Mouse (Mus musculus) MEL (cell line): ENCODE results near the gene Rassf1. TPM values are rescaled to one million over a fixed set of nuclear protein-coding genes. Genes with fewer than 3 reads are reported as not detected.

Experiments used
- DNase-seq: peaks from one replicate; pipeline ENCODE4 v3.0.0; 2011; ENCODE audit warnings: low read depth, low spot score
- H3K27ac ChIP-seq: 2 replicates; pipeline ENCODE4 v1.5.1; 2012; ENCODE audit warnings: low read depth, mild to moderate bottlenecking, control low read depth, low read length, moderate library complexity; ENCODE audit not compliant: control insufficient read depth
- H3K27me3 ChIP-seq, 2 experiments: fragments of 150-350 bp in 1 of 2; sonication (generic) in 1 of 2; 2 replicates each; pipeline ENCODE4 v1.6.1; 2012; ENCODE audit warnings: low read length in 2 of 2, mild to moderate bottlenecking in 2 of 2, improper control_type of control experiment in 1 of 2, moderate library complexity in 1 of 2; ENCODE audit not compliant: insufficient read depth in 2 of 2, control insufficient read depth in 1 of 2
- H3K36me3 ChIP-seq, 2 experiments: 2 replicates each; pipeline ENCODE4 v1.6.1; 2012 to 2014; ENCODE audit warnings: low read length in 2 of 2, improper control_type of control experiment in 1 of 2, inconsistent platforms in 1 of 2, mild to moderate bottlenecking in 1 of 2; ENCODE audit not compliant: insufficient read depth in 2 of 2, control insufficient read depth in 1 of 2
- H3K4me1 ChIP-seq, 2 experiments: fragments of 150-350 bp in 1 of 2; sonication (generic) in 1 of 2; 2 replicates each; pipeline ENCODE4 v1.6.1; 2012; ENCODE audit warnings: low read length in 2 of 2, improper control_type of control experiment in 1 of 2, mild to moderate bottlenecking in 1 of 2; ENCODE audit not compliant: insufficient read depth in 2 of 2, control insufficient read depth in 1 of 2
- H3K4me3 ChIP-seq, 2 experiments: fragments of 150-350 bp in 1 of 2; sonication (generic) in 1 of 2; 2 replicates each; pipeline ENCODE4 v1.5.1; 2012; ENCODE audit warnings: low read depth in 2 of 2, low read length in 2 of 2, mild to moderate bottlenecking in 2 of 2, moderate library complexity in 2 of 2, control low read depth in 1 of 2, improper control_type of control experiment in 1 of 2; ENCODE audit not compliant: control insufficient read depth in 1 of 2, insufficient read depth in 1 of 2
- H3K79me2 ChIP-seq: 2 replicates; pipeline ENCODE4 v1.6.1; 2012; ENCODE audit warnings: mild to moderate bottlenecking, low read length, moderate library complexity; ENCODE audit not compliant: control insufficient read depth, poor library complexity, insufficient read depth
- H3K9ac ChIP-seq: 2 replicates; pipeline ENCODE4 v1.6.1; 2012; ENCODE audit warnings: low read depth, mild to moderate bottlenecking, control low read depth, low read length, moderate library complexity; ENCODE audit not compliant: control insufficient read depth, poor library complexity, severe bottlenecking
- H3K9me3 ChIP-seq: fragments of 150-350 bp; sonication (generic); replicated peaks from 2 replicates; pipeline ENCODE4 v1.6.1; 2012; ENCODE audit warnings: mild to moderate bottlenecking, low read length, improper control_type of control experiment, moderate library complexity; ENCODE audit not compliant: insufficient read depth
- BHLHE40 ChIP-seq: IDR thresholded peaks from 2 replicates; pipeline ENCODE4 v1.6.1; 2012; ENCODE audit warnings: low read depth, mild to moderate bottlenecking, inconsistent platforms, low read length, improper control_type of control experiment, borderline replicate concordance
- CHD1 ChIP-seq: IDR thresholded peaks from 2 replicates; pipeline ENCODE4 v1.6.1; 2012; ENCODE audit warnings: low read depth, mild to moderate bottlenecking, inconsistent platforms, low read length, improper control_type of control experiment
- CTCF ChIP-seq, 3 experiments: IDR thresholded peaks in 2 of 3; conservative IDR thresholded peaks in 1 of 3; 2 replicates each; pipeline ENCODE4 v1.5.1; 2011 to 2012; ENCODE audit warnings: low read length in 3 of 3, low read depth in 2 of 3, mild to moderate bottlenecking in 2 of 3, improper control_type of control experiment in 1 of 3, inconsistent platforms in 1 of 3, mixed read lengths in 1 of 3, moderate library complexity in 1 of 3; ENCODE audit not compliant: control insufficient read depth in 1 of 3, insufficient read depth in 1 of 3, poor library complexity in 1 of 3, severe bottlenecking in 1 of 3
- ETS1 ChIP-seq: IDR thresholded peaks from 2 replicates; pipeline ENCODE4 v1.6.1; 2012; ENCODE audit warnings: low read depth, mild to moderate bottlenecking, inconsistent platforms, low read length, improper control_type of control experiment, moderate library complexity
- HCFC1 ChIP-seq: IDR thresholded peaks from 2 replicates; pipeline ENCODE4 v1.6.1; 2012; ENCODE audit warnings: low read depth, mild to moderate bottlenecking, inconsistent platforms, low read length, improper control_type of control experiment, moderate library complexity
- JUND ChIP-seq: IDR thresholded peaks from 2 replicates; pipeline ENCODE4 v1.6.1; 2011; ENCODE audit warnings: low read depth, mild to moderate bottlenecking, improper control_type of control experiment, low read length
- KAT2A ChIP-seq: conservative IDR thresholded peaks from 2 replicates; pipeline ENCODE4 v1.6.1; 2012; ENCODE audit warnings: low read depth, low read length, improper control_type of control experiment, inconsistent platforms
- MAX ChIP-seq: IDR thresholded peaks from 2 replicates; pipeline ENCODE4 v1.6.1; 2011; ENCODE audit warnings: low read length, improper control_type of control experiment
- MAZ ChIP-seq: IDR thresholded peaks from 2 replicates; pipeline ENCODE4 v1.6.1; 2012; ENCODE audit warnings: low read depth, mild to moderate bottlenecking, inconsistent platforms, low read length, improper control_type of control experiment
- MXI1 ChIP-seq: IDR thresholded peaks from 2 replicates; pipeline ENCODE4 v1.6.1; 2011; ENCODE audit warnings: mild to moderate bottlenecking, low read depth, low read length, improper control_type of control experiment
- MYB ChIP-seq: IDR thresholded peaks from 2 replicates; pipeline ENCODE4 v1.6.1; 2011; ENCODE audit warnings: mild to moderate bottlenecking, low read depth, low read length, improper control_type of control experiment
- MYC ChIP-seq: IDR thresholded peaks from 2 replicates; pipeline ENCODE4 v1.6.1; 2011; ENCODE audit warnings: low read depth, mild to moderate bottlenecking, low read length, improper control_type of control experiment, moderate library complexity
- NELFE ChIP-seq: IDR thresholded peaks from 2 replicates; pipeline ENCODE4 v1.6.1; 2011; ENCODE audit warnings: low read depth, low read length, improper control_type of control experiment
- NRF1 ChIP-seq: IDR thresholded peaks from 2 replicates; pipeline ENCODE4 v1.6.1; 2014; ENCODE audit warnings: low read depth, mild to moderate bottlenecking, inconsistent platforms, low read length, improper control_type of control experiment, moderate library complexity; ENCODE audit not compliant: poor library complexity, insufficient read depth, severe bottlenecking
- POLR2A ChIP-seq, 2 experiments: IDR thresholded peaks; 2 replicates each; pipeline ENCODE4 v1.6.1; 2011 to 2012; ENCODE audit warnings: low read length in 2 of 2, mild to moderate bottlenecking in 2 of 2, control low read depth in 1 of 2, improper control_type of control experiment in 1 of 2, low read depth in 1 of 2, moderate library complexity in 1 of 2; ENCODE audit not compliant: control insufficient read depth in 1 of 2, insufficient read depth in 1 of 2, poor library complexity in 1 of 2
- POLR2AphosphoS2 ChIP-seq: IDR thresholded peaks from 2 replicates; pipeline ENCODE4 v1.6.1; 2011; ENCODE audit warnings: low read length, improper control_type of control experiment
- TBP ChIP-seq: IDR thresholded peaks from 2 replicates; pipeline ENCODE4 v1.8.0; 2011; ENCODE audit warnings: low read depth, low read length, improper control_type of control experiment
- TCF12 ChIP-seq: IDR thresholded peaks from 2 replicates; pipeline ENCODE4 v1.6.1; 2014; ENCODE audit warnings: low read depth, mild to moderate bottlenecking, inconsistent platforms, low read length, improper control_type of control experiment, moderate library complexity
- UBTF ChIP-seq: IDR thresholded peaks from 2 replicates; pipeline ENCODE4 v1.6.1; 2012; ENCODE audit warnings: low read depth, mild to moderate bottlenecking, inconsistent platforms, low read length, improper control_type of control experiment, moderate library complexity, borderline replicate concordance; ENCODE audit not compliant: insufficient read depth
- USF1 ChIP-seq: IDR thresholded peaks from 2 replicates; pipeline ENCODE4 v1.6.1; 2014; ENCODE audit warnings: low read depth, mild to moderate bottlenecking, inconsistent platforms, low read length, improper control_type of control experiment, moderate library complexity
- ZC3H11A ChIP-seq: IDR thresholded peaks from 2 replicates; pipeline ENCODE4 v1.6.1; 2012; ENCODE audit warnings: low read depth, mild to moderate bottlenecking, inconsistent platforms, low read length, improper control_type of control experiment
- ZMIZ1 ChIP-seq: IDR thresholded peaks from 2 replicates; pipeline ENCODE4 v1.6.1; 2012; ENCODE audit warnings: low read depth, mild to moderate bottlenecking, inconsistent platforms, low read length, improper control_type of control experiment, moderate library complexity
- ZNF384 ChIP-seq: IDR thresholded peaks from 2 replicates; pipeline ENCODE4 v1.6.1; 2012; ENCODE audit warnings: low read depth, mild to moderate bottlenecking, inconsistent platforms, low read length, improper control_type of control experiment
- polyA plus RNA-seq, 2 experiments: library from polyadenylated mRNA; stranded (reverse) in 1 of 2; unstranded in 1 of 2; fragments of >175 nt in 1 of 2; fragments of >200 nt in 1 of 2; gene quantifications; 2 replicates each; pipeline versions ENCODE4 v1.2.1 to v1.2.4; 2012; ENCODE audit warnings: low replicate concordance in 2 of 2, low read depth in 1 of 2; ENCODE audit not compliant: insufficient read length in 2 of 2, insufficient read depth in 1 of 2, missing spikeins in 1 of 2
- total RNA-seq: library from RNA; depleted of rRNA; stranded (reverse); fragments of 300-350 nt; gene quantifications from 2 replicates; pipeline ENCODE4 v1.2.3, GENCODE M21; 2012

Gene Rassf1
- total and polyA plus RNA-seq, 3 experiments = 48.0 to 56.9 TPM; not detected in 1

GRCm38 (mm10) chr9:107569270-107569669, 17.9 kb downstream of the Rassf1 start:
- Histone ChIP-seq H3K9me3 (no peaks in the 10 kb centered on the region), H3K4me3 (peak overlapping the region; percentile 72 to 76), H3K4me1 (peaks cover 9 to 44% of the 10 kb centered on the region in 2 experiments), H3K27ac (peak overlapping the region; percentile 56), H3K9ac (peak overlapping the region; percentile 77), H3K36me3 (peaks cover 0 to 28% of the 10 kb centered on the region in 2 experiments; a peak in 2 of 4 replicates), H3K79me2 (peaks cover 14% of the 10 kb centered on the region), H3K27me3 (no peaks in the 10 kb centered on the region)
- peak; percentile 69 for DNase-seq
- TF ChIP-seq MAX (peak; percentile 75; the same call in 1 of the 2 replicates), MAZ (peak; percentile 73; the same call in 1 of the 2 replicates), POLR2AphosphoS2 (0 out of 2 replicates have a peak, but pooled peaks have one; percentile 16), MXI1 (peak; percentile 96), KAT2A (no peak), CTCF (IDR thresholded peaks at IDR 0.05 in 2 of 3, conservative IDR thresholded peaks at IDR 0.05 in 1 of 3; ENCODE audit: control insufficient read depth in 1 of 3, insufficient read depth in 1 of 3, low read depth in 2 of 3, low read length in 3 of 3, poor library complexity in 1 of 3, severe bottlenecking in 1 of 3) (no peak), BHLHE40 (peak; percentile 88), UBTF (0 out of 2 replicates have a peak, but pooled peaks have one; percentile 74), ETS1 (0 out of 2 replicates have a peak, but pooled peaks have one; percentile 20), TCF12 (0 out of 2 replicates have a peak, but pooled peaks have one; percentile 18), USF1 (peak; percentile 68), POLR2A (IDR thresholded peaks at IDR 0.05; ENCODE audit: control insufficient read depth in 1 of 2, insufficient read depth in 1 of 2, low read depth in 1 of 2, low read length in 2 of 2, poor library complexity in 1 of 2) (peak in 1 of 2 experiments; percentile 33; a peak in 1 of 4 replicates), MYC (0 out of 2 replicates have a peak, but pooled peaks have one; percentile 43), CHD1 (no peak), NELFE (peak; percentile 43; the same call in 1 of the 2 replicates), HCFC1 (no peak)

GRCm38 (mm10) chr9:107570016-107570415, 18.7 kb downstream of the Rassf1 start:
- H3K36me3 ChIP-seq = peaks cover 0 to 28% of the 10 kb centered on the region in 2 experiments; a peak in 2 of 4 replicates
- peak overlapping the region; percentile 72 to 76 for H3K4me3 ChIP-seq
- peak overlapping the region; percentile 58 for H3K27ac ChIP-seq
- peaks cover 9 to 43% of the 10 kb centered on the region in 2 experiments for H3K4me1 ChIP-seq
- DNase-seq = no peak
- no peaks in the 10 kb centered on the region for H3K27me3 ChIP-seq
- H3K9ac ChIP-seq = peak overlapping the region; percentile 77
- H3K79me2 ChIP-seq = peaks cover 14% of the 10 kb centered on the region
- TF ChIP-seq CTCF (IDR thresholded peaks at IDR 0.05 in 2 of 3, conservative IDR thresholded peaks at IDR 0.05 in 1 of 3; ENCODE audit: control insufficient read depth in 1 of 3, insufficient read depth in 1 of 3, low read depth in 2 of 3, low read length in 3 of 3, poor library complexity in 1 of 3, severe bottlenecking in 1 of 3) (no peak), TBP (no peak), POLR2AphosphoS2 (no peak), BHLHE40 (no peak), ZNF384 (no peak), ETS1 (0 out of 2 replicates have a peak, but pooled peaks have one; percentile 11), NRF1 (no peak), ZC3H11A (no peak), ZMIZ1 (no peak), MAX (no peak), CHD1 (no peak), HCFC1 (no peak), MYC (peak; percentile 4; the same call in 1 of the 2 replicates), MXI1 (no peak), UBTF (no peak), JUND (no peak), MYB (no peak)
- no peaks in the 10 kb centered on the region for H3K9me3 ChIP-seq
